Mouse (Mus musculus) midbrain, postnatal 0 days (tissue): ENCODE measurements around the gene Sept12. TPM values are rescaled to one million over a fixed set of nuclear protein-coding genes. Genes with fewer than 3 reads are reported as not detected.

Experiments used
- ATAC-seq: fragments of 200-750 bp; cut with Nextera tagmentation; 2 replicates; pipeline ENCODE4 v1.8.0; 2017; ENCODE audit warnings: moderate number of reproducible peaks, mild to moderate bottlenecking, moderate TSS enrichment, moderate library complexity; ENCODE audit not compliant: low FRiP score
- DNase-seq: peaks from one replicate; pipeline ENCODE4 v3.0.0-alpha.2; 2015; ENCODE audit warnings: low spot score
- H3K27ac ChIP-seq: fragments of 300-500 bp; sonication (generic); 2 replicates; pipeline ENCODE4 v1.5.1; 2014; ENCODE audit warnings: low read depth, mild to moderate bottlenecking, low read length, mixed read lengths
- H3K27me3 ChIP-seq: fragments of 300-500 bp; sonication (generic); 2 replicates; pipeline ENCODE4 v1.6.1; 2014; ENCODE audit warnings: low read length, control low read depth, mixed read lengths; ENCODE audit not compliant: insufficient read depth
- H3K36me3 ChIP-seq: fragments of 300-500 bp; sonication (generic); 2 replicates; pipeline ENCODE4 v1.6.1; 2014; ENCODE audit warnings: low read length, control low read depth, mixed read lengths; ENCODE audit not compliant: insufficient read depth
- H3K4me1 ChIP-seq: fragments of 300-500 bp; sonication (generic); 2 replicates; pipeline ENCODE4 v1.6.1; 2014; ENCODE audit warnings: mild to moderate bottlenecking, control low read depth, antibody characterized with exemption, low read length, mixed read lengths; ENCODE audit not compliant: insufficient read depth
- H3K4me2 ChIP-seq: fragments of 300-500 bp; sonication (generic); 2 replicates; pipeline ENCODE4 v1.6.1; 2014; ENCODE audit warnings: low read depth, mild to moderate bottlenecking, low read length, mixed read lengths; ENCODE audit not compliant: poor library complexity, severe bottlenecking
- H3K4me3 ChIP-seq: fragments of 300-500 bp; sonication (generic); 2 replicates; pipeline ENCODE4 v1.5.1; 2014; ENCODE audit warnings: low read depth, mild to moderate bottlenecking, low read length, moderate library complexity
- H3K9ac ChIP-seq: fragments of 300-500 bp; sonication (generic); replicated peaks from 2 replicates; pipeline ENCODE4 v1.6.1; 2014; ENCODE audit warnings: mild to moderate bottlenecking, low read length, moderate library complexity, mixed read lengths; ENCODE audit not compliant: poor library complexity, severe bottlenecking
- H3K9me3 ChIP-seq: fragments of 300-500 bp; sonication (generic); 2 replicates; pipeline ENCODE4 v1.6.1; 2016; ENCODE audit warnings: low read length, control low read depth
- CTCF ChIP-seq: IDR thresholded peaks from 2 replicates; pipeline ENCODE4 v1.5.1; 2016; ENCODE audit warnings: antibody characterized with exemption, mild to moderate bottlenecking
- WGBS: fragments of 180-500 bp; shearing (Covaris S2); extraction: QIAGEN DNeasy Blood & Tissue Kit; methylation state at CpG from one replicate; pipeline ENCODE4 v1.1.7; 2014; 5-methylcytosine and 5-hydroxymethylcytosine counted together
- polyA plus RNA-seq: library from polyadenylated mRNA; unstranded; fragments of >200 nt; fragmentation: Nextera tagmentation; extraction: Ambion mirVana; gene quantifications from 2 replicates; pipeline ENCODE4 v1.2.1, GENCODE M21; 2015
- total RNA-seq: library from RNA; depleted of rRNA; stranded (reverse); fragments of >200 nt; gene quantifications from 2 replicates; pipeline ENCODE4 v1.2.3, GENCODE M21; 2014

Gene Sept12
- total and polyA plus RNA-seq, 2 experiments from 2014 or later: not detected

DNA sequence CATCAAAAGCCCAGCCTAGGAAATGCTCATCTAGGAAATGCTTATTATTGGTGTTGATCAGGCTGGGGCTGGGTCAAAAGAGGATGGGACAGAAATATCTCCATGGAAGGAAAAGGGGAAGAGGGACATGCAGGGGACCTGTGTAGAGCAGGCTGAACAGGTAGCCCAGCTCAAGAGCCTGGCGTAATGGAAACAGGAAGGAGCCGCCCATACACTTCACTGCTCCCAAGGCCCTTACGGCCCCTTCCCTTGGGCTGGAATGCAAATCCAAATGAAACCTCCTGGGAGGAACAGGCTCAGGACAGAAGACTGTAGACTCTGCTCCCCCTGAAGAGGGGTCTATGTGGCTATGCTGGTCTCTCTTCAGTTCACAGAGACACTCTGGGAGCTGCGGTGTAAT lies 16.9 kb upstream of the Sept12 start:
- Histone ChIP-seq H3K9me3 (no peaks in the 10 kb centered on the region), H3K9ac (no peak overlapping the region), H3K4me3 (no peak overlapping the region), H3K27me3 (no peaks in the 10 kb centered on the region), H3K4me2 (no peak overlapping the region), H3K4me1 (peaks cover 7% of the 10 kb centered on the region; the same call in 1 of the 2 replicates), H3K36me3 (peaks cover 43% of the 10 kb centered on the region), H3K27ac (peak overlapping the region; percentile 55; the same call in 1 of the 2 replicates)
- ATAC-seq: no peak
- no peak for TF ChIP-seq CTCF
- no peak for DNase-seq
- 91% methylated on average over 4 of the region's 4 CpGs for WGBS

DNA sequence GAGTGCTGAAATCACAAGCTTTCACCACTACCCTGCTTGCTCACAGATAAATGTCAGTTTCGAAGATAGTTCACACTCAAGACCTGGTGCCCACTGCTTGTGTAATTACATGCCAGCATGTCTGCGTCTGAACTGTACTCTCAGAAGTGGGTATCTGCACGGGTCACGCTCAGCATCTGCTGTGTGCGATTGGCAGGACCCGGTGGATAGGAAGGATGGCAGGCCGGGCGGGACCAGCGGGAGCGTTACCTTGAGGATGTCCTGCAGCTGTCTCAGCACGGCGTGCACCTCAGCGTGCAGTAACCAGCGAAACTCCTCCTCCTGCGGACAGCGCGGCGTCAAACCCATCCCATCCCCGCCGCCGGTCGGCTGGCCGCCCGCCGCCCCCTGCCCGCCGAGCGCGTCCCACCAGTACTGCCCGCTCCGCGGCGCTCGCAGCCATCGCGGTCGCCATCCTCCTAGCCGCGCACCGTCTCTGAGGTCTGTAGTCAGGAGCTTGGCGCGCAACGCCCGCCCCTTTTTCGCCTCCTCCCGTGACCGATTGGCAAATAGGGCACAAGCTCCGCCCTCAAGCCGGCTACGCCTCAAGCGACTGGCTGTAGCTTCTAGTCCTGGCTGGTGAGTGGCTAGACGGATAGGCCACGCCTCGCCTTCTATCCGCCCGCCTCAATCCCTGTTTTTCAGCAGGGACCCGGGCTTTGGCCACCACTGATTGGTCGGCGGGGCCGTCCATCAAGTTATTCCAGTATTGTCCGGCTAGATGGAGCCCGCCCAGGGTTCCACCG lies 15.6 kb upstream of the Sept12 start, which contains the start of gene Rogdi:
Rogdi (minus strand) TSS at position 500 of the 785 bp plus-strand sequence.
- Histone ChIP-seq H3K27me3 (no peaks in the 10 kb centered on the region), H3K4me3 (peak within 1 kb of the TSS; percentile 64), H3K9me3 (no peaks in the 10 kb centered on the region), H3K4me2 (peak within 1 kb of the TSS; percentile 67), H3K36me3 (peaks cover 35% of the 10 kb centered on the region), H3K9ac (peak within 1 kb of the TSS; percentile 71), H3K27ac (peak within 1 kb of the TSS; percentile 76), H3K4me1 (peaks cover 7% of the 10 kb centered on the region; the same call in 1 of the 2 replicates)
- DNase-seq (peak; percentile 100), ATAC-seq (peak; percentile 98)
- 1% methylated on average over 59 of the region's 63 CpGs for WGBS
- TF ChIP-seq CTCF: peak; percentile 35

DNA sequence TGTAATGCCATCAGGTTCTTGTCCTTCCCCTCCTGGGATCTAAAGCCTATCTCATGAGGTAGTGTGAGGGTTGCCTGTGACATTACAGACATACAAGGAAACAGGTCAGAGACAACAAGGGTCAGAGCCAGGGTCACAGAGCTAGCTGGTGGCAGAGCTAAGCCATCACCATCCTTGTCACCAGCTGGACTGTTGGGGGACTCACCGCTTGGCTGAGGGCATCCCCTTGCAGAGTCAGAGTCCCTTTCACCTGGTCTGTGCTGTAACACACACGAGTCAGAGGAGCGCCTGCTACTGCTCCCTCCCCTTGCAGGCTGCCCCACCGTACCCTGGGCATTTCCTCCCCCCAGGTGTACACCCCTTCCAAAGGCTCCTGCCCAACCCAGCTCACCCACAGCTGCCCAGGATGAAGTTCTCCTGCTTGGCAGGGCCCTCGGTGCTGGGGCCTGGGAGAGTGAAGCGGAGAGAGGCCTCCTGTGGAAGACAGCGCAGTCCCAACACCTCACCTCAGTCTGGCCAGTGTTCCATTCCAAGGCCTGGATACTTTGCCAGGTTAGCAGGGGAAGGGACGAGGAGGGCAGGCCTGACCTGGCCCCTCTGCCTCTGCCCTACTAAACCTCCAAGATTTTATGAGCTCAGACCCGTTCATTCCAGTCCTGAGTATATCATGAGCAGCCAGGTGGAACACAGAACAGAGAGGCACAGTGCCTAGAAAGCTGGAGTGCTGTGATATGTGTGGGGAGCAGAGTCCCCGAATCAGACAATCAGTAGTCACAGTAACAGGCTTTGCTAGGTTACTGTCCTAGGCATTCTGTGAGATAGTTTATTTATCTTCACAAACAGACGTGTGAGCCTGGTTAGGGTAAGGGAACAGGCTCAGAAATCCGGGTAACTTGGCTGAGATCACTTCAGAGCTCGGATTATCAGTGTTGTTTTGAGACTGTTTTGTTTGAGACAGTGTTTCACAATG lies 14.7 kb upstream of the Sept12 start:
- H3K27me3 ChIP-seq: no peaks in the 10 kb centered on the region
- H3K4me3 ChIP-seq: peak overlapping the region; percentile 64
- TF ChIP-seq CTCF: no peak
- H3K27ac ChIP-seq: peak overlapping the region; percentile 76
- WGBS: 52% methylated on average over 13 of the region's 13 CpGs
- peak overlapping the region; percentile 71 for H3K9ac ChIP-seq
- peaks cover 29% of the 10 kb centered on the region for H3K36me3 ChIP-seq
- ATAC-seq (no peak), DNase-seq (no peak)
- H3K4me1 ChIP-seq: peaks cover 7% of the 10 kb centered on the region; the same call in 1 of the 2 replicates
- peak overlapping the region; percentile 67 for H3K4me2 ChIP-seq
- no peaks in the 10 kb centered on the region for H3K9me3 ChIP-seq

DNA sequence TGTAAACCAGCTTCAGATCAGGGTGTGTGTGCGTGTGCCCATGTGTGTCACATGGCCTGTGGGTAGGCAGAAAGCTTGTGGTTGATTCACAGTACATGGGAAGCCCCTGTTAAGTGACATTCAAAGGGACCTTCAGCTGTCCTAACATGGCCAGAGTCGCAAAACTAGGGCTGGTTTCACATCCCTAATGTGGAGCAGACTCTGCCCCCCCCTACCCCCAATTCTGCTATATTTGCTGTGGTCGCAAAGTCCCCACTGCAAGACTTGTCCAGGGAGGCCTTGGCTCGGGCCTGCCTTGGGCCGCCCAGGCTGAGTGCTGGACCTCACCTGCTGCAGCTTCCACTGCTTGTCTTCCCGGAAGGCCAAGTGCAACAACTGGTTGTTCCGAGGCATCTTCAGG lies 13.6 kb upstream of the Sept12 start:
- WGBS: 92% methylated on average over 7 of the region's 7 CpGs
- Histone ChIP-seq H3K27ac (no peak overlapping the region), H3K4me3 (no peak overlapping the region), H3K9me3 (no peaks in the 10 kb centered on the region), H3K9ac (no peak overlapping the region), H3K27me3 (no peaks in the 10 kb centered on the region), H3K4me2 (no peak overlapping the region), H3K36me3 (peaks cover 20% of the 10 kb centered on the region), H3K4me1 (peaks cover 7% of the 10 kb centered on the region; the same call in 1 of the 2 replicates)
- no peak for TF ChIP-seq CTCF
- DNase-seq: no peak
- no peak for ATAC-seq

DNA sequence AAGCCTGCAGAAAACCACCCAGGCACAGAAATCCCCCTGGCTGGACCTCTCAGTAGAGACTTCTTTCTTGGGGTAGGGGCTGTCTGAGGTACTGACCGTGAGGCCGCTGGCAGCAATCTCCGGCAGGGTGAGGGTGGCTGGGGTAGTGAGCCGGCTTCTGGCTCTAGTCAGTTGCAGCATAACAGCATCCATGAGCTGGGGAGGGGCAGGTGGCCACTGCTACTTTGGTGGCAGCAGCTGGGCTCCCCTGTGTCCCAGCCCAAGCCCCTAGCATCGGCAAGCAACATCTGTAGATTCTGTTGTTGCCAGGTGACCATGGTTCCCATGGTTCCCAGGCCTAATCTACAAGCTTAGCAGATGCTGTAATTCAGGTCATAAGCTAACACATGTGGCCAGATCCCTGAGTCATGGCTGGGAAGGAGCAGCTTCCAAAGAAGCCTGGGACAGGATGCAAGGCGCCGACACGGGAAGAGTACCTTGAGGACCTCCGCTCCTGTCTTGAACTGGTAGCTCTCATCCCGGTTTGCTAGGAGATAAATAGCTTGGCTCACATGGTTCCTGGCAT lies 12.8 kb upstream of the Sept12 start:
- DNase-seq (peak; percentile 15), ATAC-seq (no peak)
- no peak overlapping the region for H3K4me3 ChIP-seq
- no peak overlapping the region for H3K9ac ChIP-seq
- no peak for TF ChIP-seq CTCF
- WGBS: 80% methylated on average over 10 of the region's 10 CpGs
- no peak overlapping the region for H3K4me2 ChIP-seq
- H3K27ac ChIP-seq: no peak overlapping the region
- H3K36me3 ChIP-seq: peaks cover 13% of the 10 kb centered on the region
- H3K9me3 ChIP-seq: no peaks in the 10 kb centered on the region
- H3K27me3 ChIP-seq: no peaks in the 10 kb centered on the region
- peaks cover 7% of the 10 kb centered on the region; the same call in 1 of the 2 replicates for H3K4me1 ChIP-seq
